Mouse (Mus musculus) MEL (cell line): ENCODE data around the gene Rnf141. TPM values are rescaled to one million over a fixed set of nuclear protein-coding genes. Genes with fewer than 3 reads are reported as not detected.

ENCODE experiments used
- polyA plus RNA-seq, 2 experiments: library from polyadenylated mRNA; stranded (reverse) in 1 of 2; unstranded in 1 of 2; fragments of >175 nt in 1 of 2; fragments of >200 nt in 1 of 2; gene quantifications; 2 replicates each; pipeline versions ENCODE4 v1.2.1 to v1.2.4; 2012; ENCODE audit warnings: low replicate concordance in 2 of 2, low read depth in 1 of 2; ENCODE audit not compliant: insufficient read length in 2 of 2, insufficient read depth in 1 of 2, missing spikeins in 1 of 2
- total RNA-seq: library from RNA; depleted of rRNA; stranded (reverse); fragments of 300-350 nt; gene quantifications from 2 replicates; pipeline ENCODE4 v1.2.3, GENCODE M21; 2012; rRNA removed

The Rnf141 gene
- total and polyA plus RNA-seq, 3 experiments, result 18.8 to 19.7 TPM; not detected in 1

Other genes starting within 250 kb of the Rnf141 start
- gene Sbf2, start 229.5 kb downstream of the Rnf141 start, total RNA-seq, result 1.3 and 2.0 TPM in 2 replicates
- 1 to 10 TPM in 1 of 2 experiments, not detected in 1; 4.4 TPM for gene Sbf2, start 229.5 kb downstream of the Rnf141 start, polyA plus RNA-seq
- gene Adm, start 216.8 kb downstream of the Rnf141 start, total RNA-seq, result not detected in 2 replicates
- gene Adm, start 216.8 kb downstream of the Rnf141 start, polyA plus RNA-seq, result not detected
- 11.7 and 14.8 TPM in 2 replicates for gene Ampd3, start 76.3 kb downstream of the Rnf141 start, total RNA-seq
- gene Ampd3, start 76.3 kb downstream of the Rnf141 start, polyA plus RNA-seq, result 10 to 100 TPM in 1 of 2 experiments, not detected in 1; 22.3 TPM
- gene Lyve1, start 18.8 kb upstream of the Rnf141 start, total RNA-seq, result not detected in 2 replicates
- not detected for gene Lyve1, start 18.8 kb upstream of the Rnf141 start, polyA plus RNA-seq
- 0.19 and 0.20 TPM in 2 replicates for gene Mrvi1, start 138.0 kb upstream of the Rnf141 start, total RNA-seq
- under 1 TPM in 1 of 2 experiments, not detected in 1; 0.92 TPM for gene Mrvi1, start 138.0 kb upstream of the Rnf141 start, polyA plus RNA-seq
- 37.5 and 37.9 TPM in 2 replicates for gene Ctr9, start 184.5 kb upstream of the Rnf141 start, total RNA-seq
- gene Ctr9, start 184.5 kb upstream of the Rnf141 start, polyA plus RNA-seq, result 100 to 1,000 TPM in 1 of 2 experiments, 10 to 100 TPM in 1; 42.8 to 141 TPM
- 332 and 344 TPM in 2 replicates for gene Eif4g2, start 238.6 kb upstream of the Rnf141 start, total RNA-seq
- 100 to 1,000 TPM; 935 to 958 TPM for gene Eif4g2, start 238.6 kb upstream of the Rnf141 start, polyA plus RNA-seq